11 mouse cellular contexts compared by ENCODE assay signal in the genomic region with DNA sequence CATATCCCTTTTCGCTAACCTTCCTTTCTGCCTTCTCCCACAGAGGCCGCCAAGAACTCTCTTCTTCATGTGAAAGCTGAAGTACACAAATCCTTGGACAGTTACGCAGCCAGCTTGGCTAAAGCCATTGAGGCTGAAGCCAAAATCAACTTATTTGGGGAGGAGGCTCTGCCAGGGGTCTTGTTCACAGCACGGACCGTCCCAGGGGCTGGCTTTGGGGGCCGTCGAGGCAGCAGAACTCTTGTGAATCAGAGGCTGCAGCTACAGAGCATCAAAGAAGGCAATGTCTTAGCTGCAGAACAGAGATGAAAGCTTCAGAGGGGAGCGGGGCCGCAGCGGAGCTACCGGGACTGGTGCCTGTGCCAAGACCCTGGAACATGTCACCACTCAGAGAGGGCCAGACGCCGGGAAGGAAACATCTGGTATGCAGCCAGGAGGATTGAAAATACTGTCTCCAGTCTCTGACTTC. TPM values are rescaled to one million over a fixed set of nuclear protein-coding genes. Genes with fewer than 3 reads are reported as not detected.
DNase-seq lines count a peak whose midpoint lies in the region; ATAC-seq and TF ChIP-seq lines count a peak whose summit lies in the region.
"Had no signal": no experiment of that assay in that cellular context is flagged by ENCODE, and none has a peak within 500 bp of the region (broad histone marks: within the 10 kb centered on the region; RNA-seq: fewer than 3 reads in every experiment).

No protein-coding gene starts in this region.

- no peak overlapping the region for H3K9ac ChIP-seq in midbrain, postnatal 0 days (replicated peaks; ENCODE audit: low read length, poor library complexity, severe bottlenecking)
- no peak overlapping the region for H3K9ac ChIP-seq in midbrain, embryonic 11.5 days (ENCODE audit: low read length)
- H3K9ac ChIP-seq in stomach, embryonic 15.5 days: no peak overlapping the region
- H3K9ac ChIP-seq: liver, embryonic 14.5 days had no signal

- H3K4me1 ChIP-seq in cerebellum, adult 2 months (ENCODE audit: control insufficient read depth, insufficient read depth, low read length): no peaks in the 10 kb centered on the region
- no peaks in the 10 kb centered on the region for H3K4me1 ChIP-seq in midbrain, postnatal 0 days (ENCODE audit: insufficient read depth, low read length)
- no peaks in the 10 kb centered on the region for H3K4me1 ChIP-seq in midbrain, embryonic 11.5 days (ENCODE audit: control insufficient read depth, insufficient read depth, low read length)
- H3K4me1 ChIP-seq in stomach, embryonic 15.5 days: peaks cover 9% of the 10 kb centered on the region; the same call in 1 of the 2 replicates

- no peak overlapping the region for H3K4me3 ChIP-seq in cerebellum, adult 2 months (replicated peaks; ENCODE audit: insufficient read depth, low read depth, low read length)
- no peak overlapping the region for H3K4me3 ChIP-seq in midbrain, postnatal 0 days (ENCODE audit: low read depth, low read length)
- H3K4me3 ChIP-seq in midbrain, embryonic 11.5 days (ENCODE audit: low read depth, low read length): no peak overlapping the region
- no peak overlapping the region for H3K4me3 ChIP-seq in stomach, embryonic 15.5 days (replicated peaks)

- no peak overlapping the region for H3K4me2 ChIP-seq in midbrain, postnatal 0 days (ENCODE audit: low read depth, low read length, poor library complexity, severe bottlenecking)
- no peak overlapping the region for H3K4me2 ChIP-seq in midbrain, embryonic 11.5 days
- H3K4me2 ChIP-seq in stomach, embryonic 15.5 days: no peak overlapping the region

- no peaks in the 10 kb centered on the region for H3K9me3 ChIP-seq in midbrain, postnatal 0 days (ENCODE audit: low read length)
- H3K9me3 ChIP-seq in midbrain, embryonic 11.5 days (ENCODE audit: control insufficient read depth, low read length): no peaks in the 10 kb centered on the region
- H3K9me3 ChIP-seq in stomach, embryonic 15.5 days: no peaks in the 10 kb centered on the region

- DNase-seq in cerebellum, postnatal 14 days: peak; percentile 13 to 16
- no peak for DNase-seq in cerebellum, adult 2 months
- DNase-seq in midbrain, postnatal 0 days (ENCODE audit: low spot score): peak; percentile 41
- DNase-seq in midbrain, embryonic 11.5 days (ENCODE audit: low spot score, missing footprints): no peak
- peak; percentile 61 for DNase-seq in heart, postnatal 25 days (ENCODE audit: low spot score)
- no peak for DNase-seq in thymus, postnatal 36 days
- DNase-seq: B cell, adult 2 months; kidney, adult 9 months had no signal

- H3K27me3 ChIP-seq in cerebellum, adult 2 months (ENCODE audit: control insufficient read depth, insufficient read depth, low read length): no peaks in the 10 kb centered on the region
- H3K27me3 ChIP-seq in midbrain, postnatal 0 days (ENCODE audit: insufficient read depth, low read length): no peaks in the 10 kb centered on the region
- H3K27me3 ChIP-seq in midbrain, embryonic 11.5 days (ENCODE audit: control insufficient read depth, insufficient read depth, low read length): no peaks in the 10 kb centered on the region
- no peaks in the 10 kb centered on the region for H3K27me3 ChIP-seq in stomach, embryonic 15.5 days (replicated peaks)

- TF ChIP-seq CTCF in cerebellum, adult 2 months (IDR thresholded peaks at IDR 0.05; ENCODE audit: borderline replicate concordance, insufficient read depth, low read depth, low read length): no peak
- TF ChIP-seq CTCF in midbrain, postnatal 0 days (IDR thresholded peaks at IDR 0.05): no peak

- intact Hi-C loops in heart, postnatal 25 days (cut with DNase I): loop anchor here (5.0 to 10.0 kb wide), 2 partner anchors 84 to 187 kb away; a partner anchor contains a TSS

- no peak overlapping the region for H3K27ac ChIP-seq in cerebellum, adult 2 months (ENCODE audit: insufficient read depth, low read length)
- H3K27ac ChIP-seq in midbrain, postnatal 0 days (ENCODE audit: low read depth, low read length): no peak overlapping the region
- no peak overlapping the region for H3K27ac ChIP-seq in midbrain, embryonic 11.5 days (ENCODE audit: low read depth, low read length)
- H3K27ac ChIP-seq in stomach, embryonic 15.5 days: peak overlapping the region; percentile 80
- H3K27ac ChIP-seq: liver, embryonic 14.5 days had no signal

- TF ChIP-seq POLR2A in cerebellum, adult 2 months (IDR thresholded peaks at IDR 0.05; ENCODE audit: borderline replicate concordance, insufficient read depth, low read length): no peak

- no peak for ATAC-seq in midbrain, postnatal 0 days (ENCODE audit: low FRiP score)
- no peak for ATAC-seq in midbrain, embryonic 11.5 days (ENCODE audit: low FRiP score)
- ATAC-seq in stomach, embryonic 15.5 days (ENCODE audit: insufficient read depth, low FRiP score, low read depth): peak; percentile 43
- no peak for ATAC-seq in megakaryocyte, adult 5-6 weeks (ENCODE audit: poor library complexity, severe bottlenecking)

- H3K36me3 ChIP-seq in midbrain, postnatal 0 days (ENCODE audit: insufficient read depth, low read length): peaks cover 61% of the 10 kb centered on the region
- H3K36me3 ChIP-seq in midbrain, embryonic 11.5 days (ENCODE audit: control insufficient read depth, insufficient read depth, low read length): peaks cover 6% of the 10 kb centered on the region; the same call in 1 of the 2 replicates
- H3K36me3 ChIP-seq in stomach, embryonic 15.5 days: peaks cover 3% of the 10 kb centered on the region; the same call in 1 of the 2 replicates

- WGBS in cerebellum, adult 2 months: 23% methylated on average over 13 of the region's 13 CpGs
- WGBS in midbrain, postnatal 0 days: 82% methylated on average over 13 of the region's 13 CpGs
- 94% methylated on average over 13 of the region's 13 CpGs for WGBS in midbrain, embryonic 11.5 days
- 60% methylated on average over 13 of the region's 13 CpGs for WGBS in stomach, embryonic 15.5 days

RNA-seq across cellular contexts. Expression of a gene that starts 25.8 kb away (rescaled TPM):
- polyA plus RNA-seq in cerebellum, adult 2 months (2012; rRNA removed): 3.3 and 3.8 TPM in 2 replicates
- total RNA-seq in midbrain, postnatal 0 days (2014; rRNA removed): 51.3 and 61.0 TPM in 2 replicates
- polyA plus RNA-seq in midbrain, postnatal 0 days (2015; fragmentation: Nextera tagmentation; extraction: Ambion mirVana): 2.5 and 2.7 TPM in 2 replicates
- 2.5 TPM in 2 replicates for polyA plus RNA-seq in midbrain, embryonic 11.5 days (2014; fragmentation: Nextera tagmentation; extraction: Ambion mirVana)
- 1 to 10 TPM; 1.2 to 2.2 TPM for total RNA-seq in heart, postnatal 25 days (2021)
- polyA plus RNA-seq in stomach, embryonic 15.5 days (2015; fragmentation: Nextera tagmentation; extraction: Ambion mirVana): 1.1 and 1.2 TPM in 2 replicates
- not detected in 2 replicates for total RNA-seq in megakaryocyte, adult 5-6 weeks (2015)
- total RNA-seq in megakaryocyte, adult 5-6 weeks (2017): 0.04 and 0.08 TPM in 2 replicates

Comparison
In these comparisons a context has a peak if more than half of its experiments do, and no peak if none do; other contexts are left out.
1. DNase-seq: peak in cerebellum, postnatal 14 days (2 of 2), midbrain, postnatal 0 days (single experiment) and heart, postnatal 25 days (single experiment); none in cerebellum, adult 2 months (0 of 2), midbrain, embryonic 11.5 days (single experiment) and thymus, postnatal 36 days (0 of 2).